Mouse (Mus musculus) mouse trophoblast stem cell (cell line): ENCODE measurements around the gene Fance.
"Not testable (repeated sequence)": the region's sequence is repeated elsewhere in the genome, so short reads cannot be mapped to it uniquely, and the experiment has no call there.

ENCODE experiments used
- in situ Hi-C, 2 experiments: fragments of 300-500 bp; cut with MseI, MboI; formaldehyde crosslinking; loops; 2 replicates in 1 of 2; 3 replicates in 1 of 2; pipeline ENCODE4 v1.15.1; 2025

Fance gene

GRCm38 (mm10) chr17:28348211-28348610 lies 34.9 kb downstream of the Fance start:
- in situ Hi-C loops = no loop called here

- in situ Hi-C loops = no loop called here
Measured at GRCm38 (mm10) chr17:28349264-28349880, 36.1 kb downstream of the Fance start.

GRCm38 (mm10) chr17:28349901-28350465 lies 36.7 kb downstream of the Fance start:
- in situ Hi-C loops = no loop called here

GRCm38 (mm10) chr17:28350466-28351352 lies 37.4 kb downstream of the Fance start, which contains the start of gene Tead3:
TSS of gene Tead3 (minus strand) at chr17:28350817.
- in situ Hi-C loops = no loop called here

- in situ Hi-C loops = no loop called here
Measured at GRCm38 (mm10) chr17:28351353-28351890, 38.1 kb downstream of the Fance start.

GRCm38 (mm10) chr17:28352018-28352417 lies 38.7 kb downstream of the Fance start:
- in situ Hi-C loops = no loop called here

GRCm38 (mm10) chr17:28355871-28356270 lies 42.6 kb downstream of the Fance start:
- in situ Hi-C loops = no loop called here

- in situ Hi-C loops = not testable (repeated sequence)
Measured at GRCm38 (mm10) chr17:28358576-28359261, 45.4 kb downstream of the Fance start.

- in situ Hi-C loops = no loop called here
Measured at GRCm38 (mm10) chr17:28360531-28361277, 47.4 kb downstream of the Fance start.

GRCm38 (mm10) chr17:28361921-28362652 lies 48.8 kb downstream of the Fance start:
- in situ Hi-C loops = no loop called here

GRCm38 (mm10) chr17:28362653-28363292 lies 49.5 kb downstream of the Fance start:
- in situ Hi-C loops = no loop called here

GRCm38 (mm10) chr17:28363507-28363906 lies 50.2 kb downstream of the Fance start:
- in situ Hi-C loops = no loop called here

GRCm38 (mm10) chr17:28365122-28365521 lies 51.8 kb downstream of the Fance start, which contains the start of gene Tulp1:
TSS of gene Tulp1 (minus strand) at chr17:28365222.
- in situ Hi-C loops = no loop called here

GRCm38 (mm10) chr17:28368449-28368848 lies 55.1 kb downstream of the Fance start:
- in situ Hi-C loops = no loop called here

GRCm38 (mm10) chr17:28369056-28369455 lies 55.7 kb downstream of the Fance start:
- in situ Hi-C loops = no loop called here

GRCm38 (mm10) chr17:28371286-28371685 lies 58.0 kb downstream of the Fance start:
- in situ Hi-C loops = no loop called here

- in situ Hi-C loops = no loop called here
Measured at GRCm38 (mm10) chr17:28371941-28372340, 58.6 kb downstream of the Fance start.

GRCm38 (mm10) chr17:28373821-28374220 lies 60.5 kb downstream of the Fance start:
- in situ Hi-C loops = no loop called here

- in situ Hi-C loops = no loop called here
Measured at GRCm38 (mm10) chr17:28374494-28374893, 61.2 kb downstream of the Fance start.

- in situ Hi-C loops = no loop called here
Measured at GRCm38 (mm10) chr17:28375592-28376061, 62.3 kb downstream of the Fance start.
